Mouse (Mus musculus) layer of hippocampus, postnatal 36 days (tissue): ENCODE results near the gene Gm10487. TPM values are rescaled to one million over a fixed set of nuclear protein-coding genes. Genes with fewer than 3 reads are reported as not detected.
"Not testable (repeated sequence)": the region's sequence is repeated elsewhere in the genome, so short reads cannot be mapped to it uniquely, and the experiment has no call there.

Source experiments
- DNase-seq, 2 experiments: peaks; one replicate each; pipeline ENCODE4 v3.0.0; 2022
- total RNA-seq, 2 experiments: library from RNA; stranded (reverse); gene quantifications; 2 replicates each; pipeline ENCODE4 v1.2.3; 2021

The Gm10487 gene
- total RNA-seq: not detected

GRCm38 (mm10) chrX:30843369-30843768 is at the start of gene Gm10487:
TSS of gene Gm10487 (minus strand) at chrX:30843469.
- DNase-seq: not testable (repeated sequence)
